Mouse (Mus musculus) cerebellum, adult 9-10 months (tissue): ENCODE measurements at regions not wholly inside any gene's neighbourhood (a gene's known extent, or its start where the extent isn't known, plus 50 kb on each side); places are given as distances from the start of the nearest gene placed in this dataset.

ENCODE experiments used
- DNase-seq: peaks from one replicate; pipeline ENCODE4 v3.0.0; 2022

GRCm38 (mm10) chr6:91619735-91620732 lies 63.8 kb upstream of the Slc6a6 start:
- no peak for DNase-seq

GRCm38 (mm10) chr6:91621437-91621836 lies 62.4 kb upstream of the Slc6a6 start:
- no peak for DNase-seq

- no peak for DNase-seq
Observed at GRCm38 (mm10) chr6:91622425-91622824, 61.4 kb upstream of the Slc6a6 start.

GRCm38 (mm10) chr6:91623646-91624045 lies 60.2 kb upstream of the Slc6a6 start:
- DNase-seq = no peak

- no peak for DNase-seq
Observed at GRCm38 (mm10) chr6:91629230-91629629, 54.6 kb upstream of the Slc6a6 start.

GRCm38 (mm10) chr6:91631261-91631660 lies 52.6 kb upstream of the Slc6a6 start:
- no peak for DNase-seq
